Mouse (Mus musculus) forebrain, postnatal 0 days (tissue): ENCODE measurements around the gene Arhgef18. TPM values are rescaled to one million over a fixed set of nuclear protein-coding genes. Genes with fewer than 3 reads are reported as not detected.

Experiments used
- ATAC-seq: fragments of 200-750 bp; cut with Nextera tagmentation; 2 replicates; pipeline ENCODE4 v1.8.0; 2017; ENCODE audit warnings: mild to moderate bottlenecking, moderate library complexity
- DNase-seq: peaks from one replicate; pipeline ENCODE4 v3.0.0-alpha.2; 2015
- H3K27ac ChIP-seq: fragments of 300-500 bp; sonication (generic); 2 replicates; pipeline ENCODE4 v1.5.1; 2014; ENCODE audit warnings: low read depth, mild to moderate bottlenecking, antibody characterized with exemption, low read length, moderate library complexity, mixed read lengths
- H3K27me3 ChIP-seq: fragments of 300-500 bp; sonication (generic); 2 replicates; pipeline ENCODE4 v1.6.1; 2014; ENCODE audit warnings: mild to moderate bottlenecking, low read length, mixed read lengths; ENCODE audit not compliant: insufficient read depth
- H3K36me3 ChIP-seq: fragments of 300-500 bp; sonication (generic); 2 replicates; pipeline ENCODE4 v1.6.1; 2014; ENCODE audit warnings: mild to moderate bottlenecking, moderate library complexity; ENCODE audit not compliant: insufficient read depth
- H3K4me1 ChIP-seq: fragments of 300-500 bp; sonication (generic); 2 replicates; pipeline ENCODE4 v1.6.1; 2014; ENCODE audit warnings: antibody characterized with exemption; ENCODE audit not compliant: insufficient read depth
- H3K4me2 ChIP-seq: fragments of 300-500 bp; sonication (generic); 2 replicates; pipeline ENCODE4 v1.6.1; 2014; ENCODE audit warnings: low read depth, mild to moderate bottlenecking, moderate library complexity
- H3K4me3 ChIP-seq: fragments of 300-500 bp; sonication (generic); 2 replicates; pipeline ENCODE4 v1.5.1; 2014; ENCODE audit warnings: low read depth, low read length, mixed read lengths
- H3K9ac ChIP-seq: fragments of 300-500 bp; sonication (generic); 2 replicates; pipeline ENCODE4 v1.6.1; 2014; ENCODE audit warnings: mild to moderate bottlenecking
- H3K9me3 ChIP-seq: fragments of 300-500 bp; sonication (generic); 2 replicates; pipeline ENCODE4 v1.6.1; 2016; ENCODE audit warnings: low read length
- CTCF ChIP-seq: sonication (generic); IDR thresholded peaks from 2 replicates; pipeline ENCODE4 v1.5.1; 2016; ENCODE audit warnings: antibody characterized with exemption, control low read depth, low read depth
- WGBS: fragments of 180-500 bp; shearing (Covaris S2); extraction: QIAGEN DNeasy Blood & Tissue Kit; methylation state at CpG from one replicate; pipeline ENCODE4 v1.1.7; 2014; 5-methylcytosine and 5-hydroxymethylcytosine counted together
- polyA plus RNA-seq: library from polyadenylated mRNA; unstranded; fragments of >200 nt; fragmentation: Nextera tagmentation; extraction: Ambion mirVana; gene quantifications from 2 replicates; pipeline ENCODE4 v1.2.1, GENCODE M21; 2015
- total RNA-seq: library from RNA; depleted of rRNA; stranded (reverse); fragments of >200 nt; gene quantifications from 2 replicates; pipeline ENCODE4 v1.2.3, GENCODE M21; 2014

Gene Arhgef18
- total and polyA plus RNA-seq, 2 experiments from 2014 or later: 6.8 to 41.6 TPM

- Histone ChIP-seq H3K36me3 (peaks cover 91% of the 10 kb centered on the region), H3K9ac (no peak overlapping the region), H3K27ac (no peak overlapping the region), H3K27me3 (no peaks in the 10 kb centered on the region), H3K4me2 (no peak overlapping the region), H3K4me3 (no peak overlapping the region), H3K4me1 (no peaks in the 10 kb centered on the region), H3K9me3 (no peaks in the 10 kb centered on the region)
- ATAC-seq (peak; percentile 76), DNase-seq (peak; percentile 67)
- WGBS: 35% methylated on average over 5 of the region's 5 CpGs
- peak; percentile 89 for TF ChIP-seq CTCF
These were observed 57.9 kb downstream of the Arhgef18 start for GRCm38 (mm10) chr8:3450670-3451069.

DNA sequence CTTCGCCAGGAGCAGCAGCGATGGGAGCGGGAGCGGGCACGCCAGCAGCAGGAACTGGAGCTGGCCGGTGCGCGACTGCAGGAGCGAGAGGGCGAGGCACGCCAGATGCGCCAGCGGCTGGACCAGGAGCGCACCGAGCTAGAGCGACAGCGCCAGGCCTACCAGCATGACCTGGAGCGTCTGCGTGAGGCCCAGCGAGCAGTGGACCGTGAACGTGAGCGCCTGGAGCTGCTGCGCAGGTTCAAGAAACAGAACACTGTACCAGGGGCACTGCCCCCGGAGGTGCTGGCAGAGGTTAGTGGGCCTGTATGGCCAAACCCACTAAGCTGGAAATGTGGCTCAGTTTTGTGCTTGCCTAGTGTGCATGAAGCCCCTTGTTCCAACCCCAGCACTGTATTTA is 59.2 kb downstream of the Arhgef18 start:
- WGBS: 98% methylated on average over 25 of the region's 25 CpGs
- TF ChIP-seq CTCF: no peak
- Histone ChIP-seq H3K27ac (no peak overlapping the region), H3K9ac (no peak overlapping the region), H3K4me3 (no peak overlapping the region), H3K9me3 (no peaks in the 10 kb centered on the region), H3K4me2 (no peak overlapping the region), H3K4me1 (no peaks in the 10 kb centered on the region), H3K36me3 (peaks cover 91% of the 10 kb centered on the region), H3K27me3 (no peaks in the 10 kb centered on the region)
- DNase-seq (no peak), ATAC-seq (no peak)

DNA sequence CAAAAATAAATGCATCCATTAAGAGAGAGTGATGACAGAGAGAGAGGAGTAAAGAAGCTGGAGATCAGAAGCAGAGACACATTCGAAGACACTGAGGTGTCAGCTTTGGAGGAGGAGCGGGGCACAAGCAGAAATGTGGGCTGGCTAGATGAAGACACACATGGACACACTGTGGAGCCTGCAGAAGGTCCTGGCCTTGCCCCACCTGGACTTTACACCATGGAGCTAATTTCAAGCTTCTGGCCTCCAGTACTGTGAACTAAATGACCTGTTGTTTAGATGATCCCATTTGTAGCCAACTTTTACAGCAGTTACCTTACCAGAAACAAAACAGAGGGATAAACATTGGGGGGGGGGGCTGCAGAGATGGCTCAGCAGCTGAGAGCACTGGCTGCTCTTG is 70.4 kb downstream of the Arhgef18 start:
- H3K4me1 ChIP-seq: no peaks in the 10 kb centered on the region
- no peak for ATAC-seq
- H3K27ac ChIP-seq: no peak overlapping the region
- DNase-seq: no peak
- no peaks in the 10 kb centered on the region for H3K27me3 ChIP-seq
- no peaks in the 10 kb centered on the region for H3K9me3 ChIP-seq
- 92% methylated on average over 2 of the region's 2 CpGs for WGBS
- 0 out of 2 replicates have a peak, but pooled peaks cover under 1% of the 10 kb centered on the region for H3K36me3 ChIP-seq
- H3K4me3 ChIP-seq: no peak overlapping the region
- no peak for TF ChIP-seq CTCF
- no peak overlapping the region for H3K9ac ChIP-seq
- no peak overlapping the region for H3K4me2 ChIP-seq

- no peaks in the 10 kb centered on the region for H3K36me3 ChIP-seq
- 57% methylated on average over 5 of the region's 5 CpGs for WGBS
- H3K4me3 ChIP-seq: no peak overlapping the region
- no peaks in the 10 kb centered on the region for H3K27me3 ChIP-seq
- peak; percentile 62 for DNase-seq
- no peaks in the 10 kb centered on the region for H3K4me1 ChIP-seq
- peak; percentile 27; the same call in 1 of the 2 replicates for ATAC-seq
- TF ChIP-seq CTCF: peak; percentile 57
- H3K27ac ChIP-seq: no peak overlapping the region
- no peak overlapping the region for H3K9ac ChIP-seq
- no peak overlapping the region for H3K4me2 ChIP-seq
- no peaks in the 10 kb centered on the region for H3K9me3 ChIP-seq
These were observed 71.5 kb downstream of the Arhgef18 start for GRCm38 (mm10) chr8:3464309-3464708.

- Histone ChIP-seq H3K27me3 (no peaks in the 10 kb centered on the region), H3K9ac (peak within 1 kb of the TSS; percentile 34), H3K36me3 (no peaks in the 10 kb centered on the region), H3K4me1 (no peaks in the 10 kb centered on the region), H3K27ac (peak within 1 kb of the TSS; percentile 48), H3K4me3 (peak within 1 kb of the TSS; percentile 42), H3K4me2 (peak within 1 kb of the TSS; percentile 68), H3K9me3 (no peaks in the 10 kb centered on the region)
- WGBS: 9% methylated on average over 32 of the region's 32 CpGs
- peak; percentile 89 for ATAC-seq
- no peak for TF ChIP-seq CTCF
- peak; percentile 90 for DNase-seq
These were observed 74.4 kb downstream of the Arhgef18 start, which contains the start of gene Pex11g for GRCm38 (mm10) chr8:3467006-3467885. Pex11g (minus strand) TSS chr8:3467680.

DNA sequence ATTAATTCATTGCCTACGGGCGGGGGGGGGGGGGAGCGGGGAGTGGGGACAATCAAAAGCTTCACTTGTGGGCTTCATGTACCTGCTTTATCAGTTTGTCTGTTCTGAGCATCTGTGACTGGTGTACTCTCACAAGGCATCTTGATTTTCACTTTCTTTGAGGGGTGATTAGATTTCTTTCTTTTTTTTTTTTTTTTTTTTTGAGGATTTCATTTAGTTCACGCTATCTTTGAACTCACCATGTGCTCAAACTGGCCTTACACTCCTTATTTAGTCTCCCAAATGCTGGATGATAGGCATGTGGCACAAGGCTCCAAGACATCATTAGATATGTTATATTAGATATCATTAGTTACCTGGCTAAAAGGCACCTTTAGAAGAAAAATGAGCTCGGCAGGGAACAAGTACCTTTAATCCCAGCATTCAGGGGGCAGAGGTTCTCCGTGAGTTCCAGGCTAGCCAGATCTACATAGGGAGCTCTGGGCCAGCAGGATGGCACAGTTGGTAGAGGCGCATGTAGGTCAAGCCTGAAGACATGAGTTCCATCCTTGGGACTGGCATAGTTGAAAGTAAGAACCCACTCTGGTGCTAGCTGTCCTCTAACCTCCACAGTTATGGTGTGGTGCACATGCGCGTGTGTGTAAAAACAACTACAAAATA is 75.2 kb downstream of the Arhgef18 start:
- DNase-seq (no peak), ATAC-seq (peak; percentile 12)
- 50% methylated on average over 9 of the region's 9 CpGs for whole genome bisulfite sequencing

DNA sequence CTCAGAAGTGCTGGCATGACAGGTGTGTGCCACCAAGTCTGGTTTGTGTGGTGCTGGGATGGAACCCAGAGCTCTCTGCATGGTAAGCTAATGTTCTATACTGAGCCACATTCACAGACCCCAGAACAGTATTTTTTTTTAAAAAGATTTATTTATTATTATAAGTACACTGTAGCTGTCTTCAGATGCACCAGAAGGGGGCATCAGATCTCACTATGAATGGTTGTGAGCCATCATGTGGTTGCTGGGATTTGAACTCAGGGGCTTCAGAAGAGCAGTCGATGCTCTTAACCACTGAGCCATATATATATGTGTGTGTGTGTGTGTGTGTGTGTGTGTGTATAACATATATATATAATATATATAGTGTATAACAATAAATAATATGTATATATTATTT is 76.0 kb downstream of the Arhgef18 start:
- TF ChIP-seq CTCF: no peak
- Histone ChIP-seq H3K9me3 (no peaks in the 10 kb centered on the region), H3K27me3 (no peaks in the 10 kb centered on the region), H3K9ac (no peak overlapping the region), H3K4me2 (no peak overlapping the region), H3K36me3 (no peaks in the 10 kb centered on the region), H3K4me3 (no peak overlapping the region), H3K4me1 (no peaks in the 10 kb centered on the region), H3K27ac (no peak overlapping the region)
- WGBS: 91% methylated on average over 1 of the region's 1 CpGs
- ATAC-seq (no peak), DNase-seq (no peak)

More for the DNA sequence above, 75.2 kb downstream of the Arhgef18 start:
- Histone ChIP-seq H3K9ac (peak overlapping the region; percentile 34; the same call in 1 of the 2 replicates), H3K9me3 (no peaks in the 10 kb centered on the region), H3K27me3 (no peaks in the 10 kb centered on the region), H3K36me3 (no peaks in the 10 kb centered on the region), H3K4me1 (no peaks in the 10 kb centered on the region), H3K27ac (peak overlapping the region; percentile 48), H3K4me2 (peak overlapping the region; percentile 68), H3K4me3 (peak overlapping the region; percentile 42)
- TF ChIP-seq CTCF: no peak
